Mouse (Mus musculus) thymus, adult 2 months (tissue): ENCODE results near the gene Mboat2. TPM values are rescaled to one million over a fixed set of nuclear protein-coding genes. Genes with fewer than 3 reads are reported as not detected.

ENCODE experiments used
- DNase-seq: peaks from one replicate; pipeline ENCODE4 v3.0.0; 2021
- H3K27ac ChIP-seq: fragments of 200-500 bp; 2 replicates; pipeline ENCODE4 v1.5.1; 2012; ENCODE audit warnings: low read length, control low read depth; ENCODE audit not compliant: control insufficient read depth, insufficient read depth
- H3K27me3 ChIP-seq: fragments of 200-500 bp; 2 replicates; pipeline ENCODE4 v1.6.1; 2012; ENCODE audit warnings: mild to moderate bottlenecking, low read length, moderate library complexity, mixed read lengths; ENCODE audit not compliant: control insufficient read depth, insufficient read depth
- H3K36me3 ChIP-seq: fragments of 200-500 bp; 2 replicates; pipeline ENCODE4 v1.6.1; 2012; ENCODE audit warnings: mild to moderate bottlenecking, low read length, moderate library complexity; ENCODE audit not compliant: control insufficient read depth, insufficient read depth
- H3K4me1 ChIP-seq: fragments of 200-500 bp; replicated peaks from 2 replicates; pipeline ENCODE4 v1.6.1; 2012; ENCODE audit warnings: low read length; ENCODE audit not compliant: control insufficient read depth, insufficient read depth
- H3K4me3 ChIP-seq: fragments of 200-500 bp; 2 replicates; pipeline ENCODE4 v1.5.1; 2012; ENCODE audit warnings: mild to moderate bottlenecking, low read length, control low read depth, moderate library complexity; ENCODE audit not compliant: control insufficient read depth, insufficient read depth
- CTCF ChIP-seq: fragments of 200-500 bp; IDR thresholded peaks from 2 replicates; pipeline ENCODE4 v1.5.1; 2012; ENCODE audit warnings: mild to moderate bottlenecking, control low read depth, low read length, moderate library complexity, borderline replicate concordance; ENCODE audit not compliant: control insufficient read depth, poor library complexity, insufficient read depth; ENCODE audit errors: extremely low read depth
- POLR2A ChIP-seq: fragments of 200-500 bp; IDR thresholded peaks from 2 replicates; pipeline ENCODE4 v1.6.1; 2012; ENCODE audit warnings: mild to moderate bottlenecking, low read length, control low read depth, moderate library complexity; ENCODE audit not compliant: control insufficient read depth, poor library complexity, insufficient read depth; ENCODE audit errors: extremely low read depth
- WGBS: fragments of 180-500 bp; shearing (Covaris S2); methylation state at CpG from one replicate; pipeline ENCODE4 v1.1.7; 2018; 5-methylcytosine and 5-hydroxymethylcytosine counted together
- polyA plus RNA-seq: library from polyadenylated mRNA; depleted of rRNA; stranded (reverse); fragments of >200 nt; gene quantifications from 2 replicates; pipeline ENCODE4 v1.2.3, GENCODE M21; 2012

The Mboat2 gene
- polyA plus RNA-seq, 1 experiment, result 0.85 TPM

- Histone ChIP-seq H3K27me3 (no peaks in the 10 kb centered on the region), H3K4me3 (no peak overlapping the region), H3K36me3 (no peaks in the 10 kb centered on the region), H3K4me1 (no peaks in the 10 kb centered on the region), H3K27ac (no peak overlapping the region)
- no peak for TF ChIP-seq CTCF
- 91% methylated on average over 10 of the region's 10 CpGs for WGBS
- DNase-seq, result no peak
These were observed 63.2 kb downstream of the Mboat2 start for GRCm38 (mm10) chr12:24893777-24894468.

GRCm38 (mm10) chr12:24895352-24895751 lies 64.7 kb downstream of the Mboat2 start:
- no peaks in the 10 kb centered on the region for H3K27me3 ChIP-seq
- H3K27ac ChIP-seq, result no peak overlapping the region
- DNase-seq, result no peak
- H3K4me1 ChIP-seq, result no peaks in the 10 kb centered on the region
- WGBS, result 88% methylated on average over 5 of the region's 5 CpGs
- no peaks in the 10 kb centered on the region for H3K36me3 ChIP-seq
- no peak overlapping the region for H3K4me3 ChIP-seq
- TF ChIP-seq CTCF (no peak), POLR2A (no peak)

GRCm38 (mm10) chr12:24897354-24897753 lies 66.7 kb downstream of the Mboat2 start:
- no peaks in the 10 kb centered on the region for H3K4me1 ChIP-seq

GRCm38 (mm10) chr12:24898226-24898625 lies 67.5 kb downstream of the Mboat2 start:
- no peaks in the 10 kb centered on the region for H3K36me3 ChIP-seq
- H3K27me3 ChIP-seq, result no peaks in the 10 kb centered on the region
- H3K4me1 ChIP-seq, result no peaks in the 10 kb centered on the region
- DNase-seq, result no peak
- TF ChIP-seq CTCF (no peak), POLR2A (no peak)
- H3K27ac ChIP-seq, result no peak overlapping the region
- no peak overlapping the region for H3K4me3 ChIP-seq
- 96% methylated on average over 9 of the region's 9 CpGs for WGBS

More at GRCm38 (mm10) chr12:24897354-24897753, 66.7 kb downstream of the Mboat2 start:
- no peak overlapping the region for H3K27ac ChIP-seq
- no peak overlapping the region for H3K4me3 ChIP-seq
- no peak for DNase-seq
- no peak for TF ChIP-seq POLR2A
- no peak for TF ChIP-seq CTCF
- H3K36me3 ChIP-seq, result no peaks in the 10 kb centered on the region
- 94% methylated on average over 4 of the region's 4 CpGs for WGBS
- H3K27me3 ChIP-seq, result no peaks in the 10 kb centered on the region

DNA sequence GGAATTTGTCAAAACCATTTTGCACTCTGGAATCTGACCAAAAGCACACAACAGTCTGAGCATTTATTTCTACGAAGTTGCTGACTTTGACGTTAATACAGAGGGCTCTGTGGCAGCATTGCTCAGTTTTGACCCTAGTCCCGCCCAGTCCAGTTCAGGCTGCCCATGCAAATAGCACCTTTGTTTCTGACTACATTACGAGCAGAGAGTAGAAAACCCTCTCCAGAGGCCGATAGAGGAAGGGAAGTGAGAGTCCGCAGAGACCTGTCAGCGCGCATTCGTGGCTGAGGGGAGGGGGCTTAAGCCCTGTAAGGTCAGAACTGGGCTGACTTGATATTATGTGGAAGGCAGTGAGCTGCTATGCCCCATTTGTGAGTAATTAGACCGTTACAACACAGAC lies 69.0 kb downstream of the Mboat2 start:
- Histone ChIP-seq H3K4me3 (no peak overlapping the region), H3K27ac (no peak overlapping the region), H3K36me3 (no peaks in the 10 kb centered on the region), H3K27me3 (no peaks in the 10 kb centered on the region), H3K4me1 (no peaks in the 10 kb centered on the region)
- TF ChIP-seq CTCF (no peak), POLR2A (no peak)
- 87% methylated on average over 10 of the region's 10 CpGs for WGBS
- no peak for DNase-seq

- no peak overlapping the region for H3K4me3 ChIP-seq
- no peak for DNase-seq
- H3K36me3 ChIP-seq, result no peaks in the 10 kb centered on the region
- 98% methylated on average over 5 of the region's 5 CpGs for WGBS
- no peaks in the 10 kb centered on the region for H3K4me1 ChIP-seq
- no peaks in the 10 kb centered on the region for H3K27me3 ChIP-seq
- no peak overlapping the region for H3K27ac ChIP-seq
- no peak for TF ChIP-seq POLR2A
These were observed 72.1 kb downstream of the Mboat2 start for GRCm38 (mm10) chr12:24902736-24903135.

DNA sequence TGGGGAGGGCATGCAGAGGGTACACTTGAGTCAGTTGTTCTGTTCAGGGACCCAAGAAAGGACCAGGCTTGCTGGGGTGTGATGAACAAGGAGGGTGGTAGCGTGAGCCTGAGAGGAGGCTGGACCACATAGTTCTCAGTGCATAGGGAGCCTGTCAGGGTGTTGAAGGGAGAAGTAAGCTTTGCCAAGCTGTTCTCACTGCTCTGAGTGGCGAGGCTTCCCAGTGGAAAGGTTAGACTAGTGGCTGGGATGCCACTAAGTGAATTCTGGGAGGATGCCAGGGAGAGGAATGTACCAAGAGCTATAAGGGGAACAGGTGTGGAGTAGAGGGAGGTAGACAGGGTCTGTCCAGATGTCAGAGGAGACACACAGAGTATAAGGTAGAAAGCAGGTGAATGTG lies 77.2 kb downstream of the Mboat2 start:
- TF ChIP-seq CTCF (no peak), POLR2A (no peak)
- Histone ChIP-seq H3K4me3 (no peak overlapping the region), H3K36me3 (no peaks in the 10 kb centered on the region), H3K27ac (no peak overlapping the region), H3K4me1 (no peaks in the 10 kb centered on the region), H3K27me3 (no peaks in the 10 kb centered on the region)
- WGBS, result 97% methylated on average over 2 of the region's 2 CpGs
- DNase-seq, result no peak
